Mouse (Mus musculus) bone marrow, adult 2 months (tissue): Measurements from ENCODE around the gene Lmtk3. TPM values are rescaled to one million over a fixed set of nuclear protein-coding genes. Genes with fewer than 3 reads are reported as not detected.

Experiments used
- H3K27ac ChIP-seq: fragments of 200-500 bp; 2 replicates; pipeline ENCODE4 v1.5.1; 2012; ENCODE audit warnings: low read depth, mild to moderate bottlenecking, control low read depth, inconsistent platforms, low read length; ENCODE audit not compliant: control insufficient read depth, poor library complexity, insufficient read depth
- H3K4me1 ChIP-seq: fragments of 200-500 bp; 2 replicates; pipeline ENCODE4 v1.6.1; 2011; ENCODE audit warnings: low read length; ENCODE audit not compliant: control insufficient read depth, insufficient read depth
- H3K4me3 ChIP-seq: fragments of 200-500 bp; replicated peaks from 2 replicates; pipeline ENCODE3; 2011; ENCODE audit warnings: mild to moderate bottlenecking, low read depth, low read length, control low read depth; ENCODE audit not compliant: control insufficient read depth
- CTCF ChIP-seq: fragments of 200-500 bp; IDR thresholded peaks from 2 replicates; pipeline ENCODE4 v1.5.1; 2011; ENCODE audit warnings: low read length, control low read depth; ENCODE audit not compliant: control insufficient read depth, insufficient read depth
- POLR2A ChIP-seq: fragments of 200-500 bp; IDR thresholded peaks from 2 replicates; pipeline ENCODE4 v1.6.1; 2011; ENCODE audit warnings: low read depth, mild to moderate bottlenecking, control low read depth, low read length, borderline replicate concordance; ENCODE audit not compliant: control insufficient read depth
- WGBS: fragments of 180-500 bp; shearing (Covaris S2); methylation state at CpG from one replicate; pipeline ENCODE4 v1.1.7; 2018; 5-methylcytosine and 5-hydroxymethylcytosine counted together
- polyA plus RNA-seq: library from polyadenylated mRNA; stranded (reverse); fragments of >200 nt; gene quantifications from 2 replicates; pipeline ENCODE4 v1.2.4, GENCODE M21; 2011; ENCODE audit warnings: low replicate concordance; ENCODE audit not compliant: missing spikeins, insufficient read depth, insufficient read length

Lmtk3 gene
- polyA plus RNA-seq = not detected in 2 replicates

DNA sequence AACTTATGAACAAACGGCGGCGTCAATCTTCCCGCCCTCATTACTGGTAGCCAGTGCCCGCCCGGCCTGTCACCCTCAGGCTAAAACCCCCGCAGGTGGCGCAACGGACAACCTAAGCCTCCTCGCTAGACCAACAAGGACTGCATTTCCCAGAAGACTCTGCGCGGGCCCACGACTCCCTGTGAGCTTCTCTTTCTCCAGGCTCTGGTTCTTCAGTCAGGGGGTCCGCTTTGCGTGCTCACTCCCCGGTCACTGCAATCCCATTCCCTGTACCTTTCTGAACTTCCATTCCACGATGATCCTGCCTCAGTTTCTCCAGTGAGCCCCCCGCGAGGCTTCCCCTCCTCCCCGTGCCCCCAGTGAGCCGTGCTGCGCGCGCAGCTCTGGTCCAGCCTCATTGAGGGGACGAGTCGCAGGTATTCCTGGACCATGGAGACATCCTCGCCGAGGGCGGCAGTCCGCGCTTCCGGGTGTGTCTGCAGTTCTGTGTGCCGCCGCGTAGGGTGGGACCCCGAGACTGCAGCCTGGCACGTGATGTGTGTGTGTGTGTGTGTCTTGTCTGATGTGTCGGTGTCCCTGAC, at the start of gene Lmtk3:
Lmtk3 (plus strand) TSS at position 228 of the 581 bp plus-strand sequence.
- peak within 1 kb of the TSS; percentile 68 for H3K4me3 ChIP-seq
- peaks cover 2% of the 10 kb centered on the region for H3K4me1 ChIP-seq
- WGBS = 1% methylated on average over 38 of the region's 38 CpGs
- H3K27ac ChIP-seq = no peak within 1 kb of the TSS
- no peak for TF ChIP-seq CTCF
- TF ChIP-seq POLR2A = no peak

- no peak overlapping the region for H3K27ac ChIP-seq
- H3K4me1 ChIP-seq = peaks cover 4% of the 10 kb centered on the region; the same call in 1 of the 2 replicates
- TF ChIP-seq POLR2A = no peak
- peak; percentile 74 for TF ChIP-seq CTCF
- 8% methylated on average over 9 of the region's 9 CpGs for WGBS
- no peak overlapping the region for H3K4me3 ChIP-seq
These were observed 44.3 kb upstream of the Lmtk3 start for GRCm38 (mm10) chr7:45739162-45739763.

- no peak overlapping the region for H3K27ac ChIP-seq
- H3K4me3 ChIP-seq = no peak overlapping the region
- WGBS = 66% methylated on average over 10 of the region's 10 CpGs
- H3K4me1 ChIP-seq = peaks cover 4% of the 10 kb centered on the region; the same call in 1 of the 2 replicates
- TF ChIP-seq POLR2A = no peak
- TF ChIP-seq CTCF = no peak
These were observed 43.7 kb upstream of the Lmtk3 start for GRCm38 (mm10) chr7:45739820-45740219.

DNA sequence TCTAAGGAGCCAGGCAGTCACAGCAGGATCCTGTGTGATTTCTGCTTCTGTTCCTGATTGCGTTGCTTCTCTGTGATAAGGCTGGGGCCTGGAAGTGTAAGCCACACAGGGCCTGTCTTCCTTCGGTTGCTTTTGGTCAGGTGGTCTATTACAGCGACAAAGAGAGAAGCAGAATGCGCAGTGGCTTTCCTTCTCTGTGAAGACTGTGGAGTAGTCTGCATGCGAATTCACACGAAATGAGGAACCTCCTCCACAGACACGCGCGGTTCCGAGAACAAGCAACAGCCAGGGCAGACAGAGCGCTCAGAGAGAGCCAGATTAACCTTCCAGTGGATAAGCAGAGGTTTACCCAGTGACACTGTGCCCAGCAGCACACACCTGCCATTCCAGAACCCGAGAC, 42.2 kb upstream of the Lmtk3 start:
- WGBS = 10% methylated on average over 12 of the region's 12 CpGs
- Histone ChIP-seq H3K27ac (peak overlapping the region; percentile 54), H3K4me3 (peak overlapping the region; percentile 72), H3K4me1 (peaks cover 4% of the 10 kb centered on the region; the same call in 1 of the 2 replicates)
- TF ChIP-seq POLR2A (no peak), CTCF (no peak)

DNA sequence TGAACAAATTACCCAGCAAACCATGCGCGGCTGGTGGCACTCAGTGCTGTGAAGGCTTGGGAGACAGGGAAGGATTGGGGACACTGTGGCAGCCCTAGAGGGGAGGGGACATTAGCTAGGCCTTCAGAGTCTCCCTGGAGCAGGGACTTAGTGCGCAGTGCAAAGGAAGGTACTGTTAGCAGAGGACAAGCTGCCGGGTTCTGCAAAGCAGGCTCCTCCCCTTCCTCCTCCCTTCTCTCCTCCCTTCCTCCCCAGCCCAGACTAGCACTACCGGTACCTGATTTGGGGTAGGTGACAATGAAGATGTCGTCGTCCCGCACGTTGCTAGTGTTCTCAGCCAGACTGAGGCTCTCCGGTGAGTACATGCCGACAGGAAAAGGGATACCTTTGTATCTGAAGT, 41.8 kb upstream of the Lmtk3 start:
- WGBS = 10% methylated on average over 11 of the region's 11 CpGs
- H3K27ac ChIP-seq = peak overlapping the region; percentile 54

DNA sequence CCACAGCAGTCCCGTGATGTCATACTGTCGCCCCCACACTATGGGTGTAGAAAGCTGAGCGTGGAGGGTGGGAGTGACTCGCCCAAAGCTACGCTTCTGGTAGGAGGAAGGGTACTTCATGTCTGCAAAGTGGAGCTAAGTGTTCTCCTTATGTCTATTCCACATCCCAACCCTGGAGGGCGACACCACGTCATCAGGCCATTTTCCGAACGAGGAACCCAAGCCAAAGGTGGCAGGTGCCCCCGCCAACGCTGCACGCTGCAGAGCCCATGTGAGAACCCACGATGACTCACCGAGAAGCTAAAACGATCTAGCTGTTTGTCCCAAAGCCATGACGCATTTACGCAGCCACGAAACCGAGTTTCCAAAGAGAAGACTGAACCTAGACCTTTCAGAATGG, 41.2 kb upstream of the Lmtk3 start:
- H3K4me3 ChIP-seq = peak overlapping the region; percentile 72
- WGBS = 8% methylated on average over 19 of the region's 19 CpGs
- TF ChIP-seq POLR2A (no peak), CTCF (peak; percentile 14; the same call in 1 of the 2 replicates)
- peaks cover 4% of the 10 kb centered on the region; the same call in 1 of the 2 replicates for H3K4me1 ChIP-seq
- no peak overlapping the region for H3K27ac ChIP-seq

More for the DNA sequence above, 41.8 kb upstream of the Lmtk3 start:
- Histone ChIP-seq H3K4me3 (peak overlapping the region; percentile 72), H3K4me1 (peaks cover 4% of the 10 kb centered on the region; the same call in 1 of the 2 replicates)
- TF ChIP-seq POLR2A = peak; percentile 71; the same call in 1 of the 2 replicates
- TF ChIP-seq CTCF = no peak

GRCm38 (mm10) chr7:45744387-45744786, 39.2 kb upstream of the Lmtk3 start:
- Histone ChIP-seq H3K4me1 (peaks cover 4% of the 10 kb centered on the region; the same call in 1 of the 2 replicates), H3K4me3 (no peak overlapping the region), H3K27ac (no peak overlapping the region)
- no peak for TF ChIP-seq CTCF
- no peak for TF ChIP-seq POLR2A
- 51% methylated on average over 2 of the region's 2 CpGs for WGBS

DNA sequence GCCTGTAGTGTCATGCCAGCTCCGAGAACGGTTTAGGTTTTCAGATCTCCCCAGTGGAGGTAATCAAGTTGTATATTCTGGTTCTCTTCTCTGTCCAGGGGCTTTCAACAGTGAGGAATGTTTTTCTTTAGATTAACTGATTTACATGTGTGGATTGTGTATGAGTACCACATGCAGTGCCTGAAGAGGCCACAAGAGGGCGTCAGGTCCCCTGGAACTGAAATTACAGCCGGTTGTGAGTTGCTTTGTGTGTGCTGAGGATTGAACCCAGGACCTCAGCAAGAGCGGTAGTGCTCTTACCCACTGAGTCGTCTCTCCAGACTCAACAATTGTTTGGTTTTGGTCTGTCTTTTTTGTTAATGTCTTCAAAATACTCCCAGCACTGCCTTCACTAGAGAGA, 37.0 kb upstream of the Lmtk3 start:
- H3K27ac ChIP-seq = no peak overlapping the region
- TF ChIP-seq POLR2A (no peak), CTCF (peak; percentile 48)
- WGBS = 79% methylated on average over 6 of the region's 6 CpGs
- peaks cover 3% of the 10 kb centered on the region; the same call in 1 of the 2 replicates for H3K4me1 ChIP-seq
- no peak overlapping the region for H3K4me3 ChIP-seq
